Mouse (Mus musculus) heart, embryonic 10.5 days (tissue): ENCODE data around the gene Ushbp1. TPM values are rescaled to one million over a fixed set of nuclear protein-coding genes. Genes with fewer than 3 reads are reported as not detected.

Experiments
- DNase-seq: peaks from one replicate; pipeline ENCODE4 v3.0.0-alpha.2; 2017; ENCODE audit warnings: low spot score
- H3K27ac ChIP-seq: fragments of 300-500 bp; sonication (generic); 2 replicates; pipeline ENCODE4 v1.5.1; 2016; ENCODE audit warnings: mild to moderate bottlenecking
- H3K27me3 ChIP-seq: fragments of 300-500 bp; sonication (generic); 2 replicates; pipeline ENCODE4 v1.6.1; 2016; ENCODE audit warnings: mild to moderate bottlenecking; ENCODE audit not compliant: poor library complexity, insufficient read depth, severe bottlenecking
- H3K36me3 ChIP-seq: fragments of 300-500 bp; sonication (generic); 2 replicates; pipeline ENCODE4 v1.6.1; 2016; ENCODE audit warnings: mild to moderate bottlenecking, moderate library complexity
- H3K4me1 ChIP-seq: fragments of 300-500 bp; sonication (generic); 2 replicates; pipeline ENCODE4 v1.6.1; 2016; ENCODE audit warnings: mild to moderate bottlenecking
- H3K4me3 ChIP-seq: fragments of 300-500 bp; sonication (generic); 2 replicates; pipeline ENCODE4 v1.5.1; 2016; ENCODE audit warnings: mild to moderate bottlenecking, moderate library complexity
- H3K9me3 ChIP-seq: fragments of 300-500 bp; sonication (generic); 2 replicates; pipeline ENCODE4 v1.6.1; 2016; ENCODE audit warnings: mild to moderate bottlenecking, moderate library complexity
- WGBS: fragments of 180-500 bp; shearing (Covaris S2); methylation state at CpG from one replicate; pipeline ENCODE4 v1.1.7; 2016; 5-methylcytosine and 5-hydroxymethylcytosine counted together
- polyA plus RNA-seq: library from polyadenylated mRNA; unstranded; fragments of >200 nt; fragmentation: Nextera tagmentation; extraction: Ambion mirVana; gene quantifications from 2 replicates; pipeline ENCODE4 v1.2.1, GENCODE M21; 2016

The Ushbp1 gene
- polyA plus RNA-seq, 1 experiment from 2014 or later, result 7.9 TPM

DNA sequence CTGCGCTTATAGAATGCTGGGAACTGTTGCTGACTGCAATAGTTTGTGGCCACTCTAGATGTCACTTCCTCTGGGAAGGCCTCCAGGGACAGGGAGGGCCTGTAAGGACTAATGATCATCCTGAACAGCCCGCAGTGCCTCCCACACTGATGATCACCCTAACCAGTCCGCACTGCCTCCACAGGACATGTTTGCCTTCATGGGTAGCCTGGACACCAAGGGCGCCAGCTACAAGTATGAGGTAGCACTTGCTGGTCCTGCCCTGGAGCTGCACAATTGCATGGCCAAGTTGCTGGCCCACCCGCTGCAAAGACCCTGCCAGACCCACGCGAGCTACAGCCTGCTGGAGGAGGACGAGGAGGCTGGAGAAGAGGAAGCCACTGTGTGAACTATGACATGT is 8.4 kb upstream of the Ushbp1 start:
- Histone ChIP-seq H3K4me3 (no peak overlapping the region), H3K27me3 (no peaks in the 10 kb centered on the region), H3K27ac (no peak overlapping the region), H3K9me3 (no peaks in the 10 kb centered on the region), H3K4me1 (peaks cover 31% of the 10 kb centered on the region), H3K36me3 (peaks cover 36% of the 10 kb centered on the region)
- peak; percentile 75 for DNase-seq
- WGBS, result 91% methylated on average over 8 of the region's 8 CpGs

DNA sequence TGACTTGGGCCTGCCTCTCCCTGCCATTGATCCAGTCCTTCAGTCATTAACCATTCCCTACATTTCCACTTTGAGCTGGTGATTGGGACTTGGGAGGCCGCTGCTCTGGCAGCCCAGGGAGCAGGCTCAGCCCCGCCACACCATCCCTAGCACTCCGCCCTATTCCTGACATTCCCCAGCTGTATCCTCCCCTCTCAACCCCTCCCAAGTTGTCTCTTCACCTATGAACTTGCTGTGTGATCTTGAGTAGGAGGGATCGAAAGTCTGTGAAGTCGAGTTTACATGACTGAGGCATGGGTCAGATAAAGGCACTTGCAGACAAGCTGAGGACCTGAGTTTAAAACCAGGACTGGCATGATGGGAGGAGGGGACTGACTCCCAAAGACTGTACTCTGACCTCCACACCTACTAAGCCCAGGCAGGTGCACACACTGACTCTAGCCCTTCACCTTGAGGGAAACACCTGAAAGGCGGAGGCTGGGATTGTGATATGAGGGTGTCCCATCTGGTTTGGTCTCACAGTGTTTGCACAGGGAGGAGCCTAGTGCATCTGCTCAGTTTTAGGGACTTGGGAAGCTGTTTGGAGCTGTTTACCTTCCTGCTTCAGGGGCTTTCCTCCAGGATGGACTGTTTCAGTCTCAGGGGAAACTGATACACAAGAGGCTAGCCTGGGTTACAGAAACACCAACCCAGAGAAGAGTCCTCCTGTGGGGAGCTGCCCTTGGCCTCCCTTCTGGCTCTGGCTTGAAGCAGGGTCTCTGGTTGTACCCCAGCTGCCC is 7.7 kb upstream of the Ushbp1 start:
- DNase-seq, result peak; percentile 71
- H3K9me3 ChIP-seq, result no peaks in the 10 kb centered on the region
- H3K27ac ChIP-seq, result no peak overlapping the region
- H3K4me3 ChIP-seq, result no peak overlapping the region
- no peaks in the 10 kb centered on the region for H3K27me3 ChIP-seq
- H3K36me3 ChIP-seq, result peaks cover 36% of the 10 kb centered on the region
- H3K4me1 ChIP-seq, result peaks cover 31% of the 10 kb centered on the region
- 66% methylated on average over 6 of the region's 6 CpGs for whole genome bisulfite sequencing

DNA sequence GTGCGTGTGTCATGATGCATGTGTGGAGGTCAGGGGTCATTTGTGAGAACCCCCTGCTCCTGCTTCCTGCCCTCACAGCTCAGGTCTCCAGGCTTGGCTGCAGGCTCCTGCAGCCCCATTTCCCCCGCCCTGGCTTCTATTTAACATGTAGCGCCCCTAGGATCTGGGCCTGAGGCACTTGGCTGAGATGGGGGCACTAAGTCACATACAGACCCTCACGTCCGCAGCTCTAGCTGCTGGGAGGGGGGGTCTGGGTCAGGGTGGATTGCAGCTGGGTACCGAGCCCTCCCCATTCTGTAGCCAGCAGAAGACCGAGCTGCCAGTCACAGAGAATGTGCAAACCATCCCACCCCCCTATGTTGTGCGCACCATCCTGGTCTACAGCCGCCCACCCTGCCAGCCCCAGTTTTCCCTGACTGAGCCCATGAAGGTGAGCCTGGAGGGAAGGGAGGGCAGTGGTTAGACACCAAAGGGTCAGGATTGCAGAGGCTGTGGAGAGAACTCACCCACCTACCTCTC is 6.9 kb upstream of the Ushbp1 start:
- peak; percentile 58 for DNase-seq
- H3K4me1 ChIP-seq, result peaks cover 34% of the 10 kb centered on the region
- no peak overlapping the region for H3K27ac ChIP-seq
- H3K4me3 ChIP-seq, result no peak overlapping the region
- WGBS, result 89% methylated on average over 9 of the region's 9 CpGs
- no peaks in the 10 kb centered on the region for H3K9me3 ChIP-seq
- peaks cover 30% of the 10 kb centered on the region for H3K36me3 ChIP-seq
- no peaks in the 10 kb centered on the region for H3K27me3 ChIP-seq

DNA sequence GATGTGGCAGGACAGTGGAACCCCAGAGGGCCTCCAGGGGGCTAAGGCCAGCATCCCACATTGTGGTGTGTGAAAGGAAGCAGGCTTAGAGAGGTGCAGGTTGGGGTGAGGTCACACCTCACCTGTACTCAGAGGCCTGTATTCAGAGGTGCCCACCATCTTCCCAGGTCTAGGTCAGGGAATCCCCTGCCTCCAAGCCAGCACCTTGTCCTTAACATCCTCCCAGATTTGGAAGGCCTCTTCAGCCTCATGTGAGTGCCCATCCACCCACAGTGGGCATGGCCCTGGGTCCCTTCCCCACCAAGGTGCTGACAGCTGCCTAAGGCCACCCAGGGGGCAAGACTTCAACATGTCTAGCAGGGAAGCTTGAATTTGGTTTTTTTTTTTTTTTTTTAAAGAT is 5.9 kb upstream of the Ushbp1 start:
- no peaks in the 10 kb centered on the region for H3K9me3 ChIP-seq
- no peaks in the 10 kb centered on the region for H3K27me3 ChIP-seq
- peak; percentile 69 for DNase-seq
- H3K27ac ChIP-seq, result no peak overlapping the region
- H3K4me3 ChIP-seq, result no peak overlapping the region
- peaks cover 25% of the 10 kb centered on the region for H3K36me3 ChIP-seq
- H3K4me1 ChIP-seq, result peaks cover 37% of the 10 kb centered on the region

DNA sequence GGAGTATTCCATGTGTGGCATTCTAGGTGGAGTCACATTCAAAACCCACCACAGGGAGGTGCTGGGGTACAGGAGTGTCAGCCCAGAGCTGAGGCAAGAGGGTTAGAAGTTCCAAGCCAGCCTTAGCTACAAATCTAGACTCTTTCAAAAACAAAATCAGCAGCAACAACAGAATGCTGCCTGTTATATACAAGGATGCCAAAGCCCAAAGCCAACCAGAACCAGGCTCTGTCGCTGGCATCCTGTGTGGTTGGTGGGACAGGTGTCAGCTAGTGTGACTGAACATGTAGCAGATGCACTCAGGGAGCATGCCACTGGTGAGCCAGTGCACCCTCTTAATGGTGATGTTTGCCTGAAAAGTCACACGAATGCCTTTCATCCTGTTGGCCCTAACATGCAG is 5.2 kb upstream of the Ushbp1 start:
- H3K36me3 ChIP-seq, result peaks cover 25% of the 10 kb centered on the region
- H3K9me3 ChIP-seq, result no peaks in the 10 kb centered on the region
- no peak overlapping the region for H3K4me3 ChIP-seq
- H3K27ac ChIP-seq, result no peak overlapping the region
- peak; percentile 69 for DNase-seq
- WGBS, result 89% methylated on average over 2 of the region's 2 CpGs
- H3K4me1 ChIP-seq, result peaks cover 34% of the 10 kb centered on the region
- H3K27me3 ChIP-seq, result no peaks in the 10 kb centered on the region

DNA sequence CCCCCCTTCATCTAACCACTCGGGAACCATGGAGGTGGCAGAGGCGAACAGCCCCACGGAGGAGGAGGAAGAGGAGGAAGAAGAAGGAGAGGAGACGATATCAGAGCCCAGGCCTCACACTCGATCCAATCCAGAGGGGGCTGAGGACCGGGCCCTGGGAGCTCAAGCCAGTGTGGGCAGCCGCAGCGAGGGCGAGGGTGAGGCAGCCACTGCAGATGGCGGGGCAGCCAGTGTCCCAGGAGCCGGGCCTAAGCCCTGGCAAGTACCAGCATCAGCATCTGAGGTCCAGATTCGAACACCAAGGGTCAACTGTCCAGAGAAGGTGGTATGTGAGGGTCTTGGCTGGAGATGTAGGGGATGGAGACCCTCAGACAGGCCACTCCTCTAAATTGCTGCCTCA is 2.1 kb upstream of the Ushbp1 start:
- Histone ChIP-seq H3K27ac (no peak overlapping the region), H3K4me1 (peaks cover 29% of the 10 kb centered on the region)
- WGBS, result 82% methylated on average over 12 of the region's 12 CpGs

DNA sequence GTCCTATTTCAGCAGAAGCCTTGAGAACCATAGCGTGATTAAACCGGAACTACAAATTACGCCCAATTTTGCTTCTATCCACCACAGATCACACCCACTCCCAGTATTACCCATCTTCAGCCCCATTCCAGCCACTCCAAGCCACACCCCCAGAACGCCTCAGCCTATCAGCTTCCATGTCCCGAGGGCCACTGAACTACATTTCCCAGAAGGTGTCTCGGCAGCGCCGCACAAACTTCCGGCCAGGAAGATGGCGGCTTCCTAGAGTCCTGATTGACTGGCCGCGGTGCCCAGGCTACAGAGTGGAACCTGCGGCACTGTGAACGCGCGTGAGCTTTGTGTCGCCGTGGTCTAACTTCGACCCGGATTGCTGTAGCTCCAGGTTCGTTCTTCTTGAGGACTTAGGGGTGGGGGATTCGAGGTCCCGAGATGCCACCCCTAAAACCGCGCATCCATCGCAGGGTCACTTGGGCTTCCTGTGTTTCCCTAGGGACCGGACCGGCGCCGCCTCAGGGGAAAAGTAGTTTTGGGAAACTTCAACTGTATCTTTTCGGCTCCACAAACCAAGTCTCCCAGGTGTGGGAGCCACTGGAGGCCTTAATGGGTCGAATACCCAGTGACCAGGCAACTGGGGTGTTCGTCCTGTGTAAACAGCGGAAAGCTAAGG is 1.2 kb upstream of the Ushbp1 start, which contains the start of gene Babam1:
Gene Babam1 (plus strand): TSS at position 223 of the 667 bp plus-strand sequence.
- H3K4me1 ChIP-seq, result peaks cover 32% of the 10 kb centered on the region
- H3K27ac ChIP-seq, result peak within 1 kb of the TSS; percentile 85
- H3K9me3 ChIP-seq, result no peaks in the 10 kb centered on the region
- H3K27me3 ChIP-seq, result peaks cover 5% of the 10 kb centered on the region; the same call in 1 of the 2 replicates
- H3K36me3 ChIP-seq, result peaks cover 25% of the 10 kb centered on the region
- WGBS, result 1% methylated on average over 34 of the region's 34 CpGs
- peak; percentile 97 for DNase-seq
- peak within 1 kb of the TSS; percentile 81 for H3K4me3 ChIP-seq

More for the DNA sequence above, 2.1 kb upstream of the Ushbp1 start:
- no peak for DNase-seq
- H3K9me3 ChIP-seq, result no peaks in the 10 kb centered on the region
- H3K36me3 ChIP-seq, result peaks cover 25% of the 10 kb centered on the region
- H3K27me3 ChIP-seq, result peaks cover 5% of the 10 kb centered on the region; the same call in 1 of the 2 replicates
- peak overlapping the region; percentile 81 for H3K4me3 ChIP-seq

DNA sequence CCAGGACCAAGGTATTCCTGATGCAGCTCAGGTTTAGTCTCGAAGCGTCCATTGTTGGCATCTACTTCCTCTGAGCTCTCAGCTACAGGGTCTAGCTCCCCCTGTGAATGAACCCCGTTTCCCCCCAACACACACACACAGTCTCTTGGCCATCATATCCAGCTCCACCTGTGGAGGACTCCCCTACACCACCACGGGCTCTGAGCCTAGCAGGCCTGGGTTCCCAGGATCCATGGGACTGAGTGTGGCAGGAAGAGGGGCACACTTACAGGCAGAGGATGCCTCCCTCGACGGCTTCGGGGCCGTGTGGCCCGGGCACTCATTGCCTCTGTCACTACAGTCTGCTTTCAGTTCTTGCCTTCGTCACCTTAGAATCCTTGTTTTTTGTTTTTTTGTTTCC is 531 bp downstream of the Ushbp1 start:
- peak overlapping the region; percentile 85; the same call in 1 of the 2 replicates for H3K27ac ChIP-seq
- no peak overlapping the region for H3K4me3 ChIP-seq
- H3K4me1 ChIP-seq, result peaks cover 32% of the 10 kb centered on the region
- peaks cover 17% of the 10 kb centered on the region for H3K36me3 ChIP-seq
- WGBS, result 78% methylated on average over 10 of the region's 10 CpGs
- no peak for DNase-seq
- H3K9me3 ChIP-seq, result no peaks in the 10 kb centered on the region
- peaks cover 5% of the 10 kb centered on the region; the same call in 1 of the 2 replicates for H3K27me3 ChIP-seq

DNA sequence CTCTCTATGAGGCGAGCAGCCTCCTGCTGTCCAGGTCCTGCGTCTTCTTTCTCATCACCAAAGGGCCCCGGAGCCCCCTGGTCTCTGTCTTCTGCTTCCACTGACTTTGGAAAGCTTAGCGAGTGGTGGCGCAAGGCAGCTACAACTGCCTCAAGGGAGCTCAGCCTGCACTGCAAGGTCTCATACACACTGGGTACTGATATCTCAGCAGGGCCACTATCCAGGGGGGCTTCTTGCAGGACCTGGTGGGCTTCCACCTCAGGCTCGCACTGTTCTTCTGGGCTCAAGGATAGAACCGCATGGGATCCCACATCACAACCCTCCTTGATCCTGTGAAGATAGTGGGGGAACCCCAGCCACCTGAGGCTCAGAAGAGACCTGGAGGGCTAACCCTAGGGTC is 1.1 kb downstream of the Ushbp1 start:
- Histone ChIP-seq H3K36me3 (peaks cover 12% of the 10 kb centered on the region), H3K4me3 (no peak overlapping the region), H3K4me1 (peaks cover 32% of the 10 kb centered on the region), H3K9me3 (no peaks in the 10 kb centered on the region), H3K27me3 (peaks cover 5% of the 10 kb centered on the region; the same call in 1 of the 2 replicates), H3K27ac (peak overlapping the region; percentile 85; the same call in 1 of the 2 replicates)
- DNase-seq, result no peak
- WGBS, result 71% methylated on average over 7 of the region's 7 CpGs

DNA sequence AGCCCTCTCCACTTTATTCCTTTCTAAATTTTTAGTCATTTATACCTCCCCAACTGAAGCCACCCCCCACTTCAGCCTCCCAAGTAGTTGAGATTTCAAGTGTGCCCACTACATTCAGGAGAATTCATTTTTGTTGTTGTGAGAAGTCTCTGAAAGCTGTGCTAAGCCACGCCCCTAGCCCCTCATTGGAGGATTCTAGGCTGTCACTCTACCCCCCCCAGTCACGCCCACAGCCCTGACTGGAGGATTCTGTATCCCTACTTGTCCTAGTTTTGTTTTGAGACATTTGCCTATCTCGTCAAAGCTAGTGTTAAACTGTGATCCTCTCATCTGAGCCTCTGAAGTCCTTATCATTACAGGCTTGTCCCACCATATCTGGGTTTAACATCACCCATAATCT is 2.7 kb downstream of the Ushbp1 start:
- 14% methylated on average over 3 of the region's 3 CpGs for WGBS

DNA sequence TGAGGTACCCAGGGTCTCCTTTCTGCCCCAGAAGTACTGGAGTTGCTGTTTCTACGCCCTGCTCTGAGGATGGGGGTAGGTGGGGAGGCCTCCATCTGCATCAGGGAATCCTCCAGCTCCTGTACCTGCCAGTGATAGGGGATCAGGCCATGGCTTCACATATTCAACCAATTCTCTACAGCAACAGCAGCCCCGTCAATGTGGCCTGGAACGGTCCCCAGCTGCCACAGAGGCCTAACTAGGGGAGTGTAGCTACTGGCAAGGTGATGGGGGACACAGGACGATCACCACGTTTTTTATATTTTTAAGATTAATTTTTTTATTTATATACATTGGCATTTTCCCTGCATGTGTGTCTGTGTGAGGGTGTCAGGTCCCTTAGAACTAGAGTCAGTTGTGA is 3.2 kb downstream of the Ushbp1 start:
- 74% methylated on average over 5 of the region's 5 CpGs for WGBS
- no peak for DNase-seq
- Histone ChIP-seq H3K4me1 (peaks cover 27% of the 10 kb centered on the region), H3K36me3 (no peaks in the 10 kb centered on the region), H3K9me3 (no peaks in the 10 kb centered on the region), H3K4me3 (no peak overlapping the region), H3K27ac (no peak overlapping the region), H3K27me3 (peaks cover 5% of the 10 kb centered on the region; the same call in 1 of the 2 replicates)

More for the DNA sequence above, 2.7 kb downstream of the Ushbp1 start:
- DNase-seq, result no peak
- peaks cover 5% of the 10 kb centered on the region; the same call in 1 of the 2 replicates for H3K27me3 ChIP-seq
- no peak overlapping the region for H3K27ac ChIP-seq
- no peaks in the 10 kb centered on the region for H3K9me3 ChIP-seq
- peaks cover 32% of the 10 kb centered on the region for H3K4me1 ChIP-seq
- H3K36me3 ChIP-seq, result no peaks in the 10 kb centered on the region
- H3K4me3 ChIP-seq, result peak overlapping the region; percentile 31

DNA sequence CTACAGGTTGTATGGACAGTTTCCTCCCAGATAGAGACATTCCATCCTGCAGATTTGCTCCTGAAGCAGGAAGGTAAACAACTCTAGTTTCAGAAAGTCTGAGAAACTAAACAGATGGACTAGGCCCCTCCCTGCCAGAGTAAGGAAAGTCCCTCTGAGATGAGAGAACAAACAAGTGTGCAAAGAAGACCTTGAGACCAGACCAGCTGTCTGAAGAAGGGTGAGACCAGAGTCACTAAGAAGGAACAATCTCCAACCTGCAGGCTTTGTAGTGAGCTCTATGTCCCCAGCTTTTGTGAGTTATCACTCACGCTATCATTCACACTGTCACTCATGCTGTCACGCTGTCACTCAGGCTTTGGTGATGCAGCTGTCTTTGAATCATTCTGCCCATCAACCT is 3.9 kb downstream of the Ushbp1 start:
- Histone ChIP-seq H3K4me1 (peaks cover 22% of the 10 kb centered on the region), H3K27ac (no peak overlapping the region), H3K9me3 (no peaks in the 10 kb centered on the region), H3K27me3 (peaks cover 5% of the 10 kb centered on the region; the same call in 1 of the 2 replicates), H3K4me3 (no peak overlapping the region), H3K36me3 (no peaks in the 10 kb centered on the region)
- WGBS, result 82% methylated on average over 2 of the region's 2 CpGs
- no peak for DNase-seq

DNA sequence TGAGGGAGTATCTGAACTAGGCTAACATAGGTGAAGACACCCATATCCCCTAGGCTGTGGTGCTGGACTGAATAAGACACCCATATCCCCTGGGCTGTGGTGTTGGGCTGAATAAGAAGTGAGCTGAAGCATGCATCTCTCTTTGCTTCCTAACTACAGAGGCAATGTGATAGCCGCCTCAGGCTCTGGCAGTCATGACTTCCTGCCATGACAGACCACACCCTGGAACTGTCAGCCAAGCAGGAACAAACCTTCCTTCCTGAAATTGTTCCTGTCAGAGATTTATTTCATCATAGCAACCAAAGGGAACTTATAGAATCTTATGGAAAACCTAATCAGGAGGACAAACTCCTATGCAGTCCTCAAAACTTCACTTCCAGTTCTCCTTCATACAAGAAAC is 7.3 kb downstream of the Ushbp1 start:
- Histone ChIP-seq H3K36me3 (no peaks in the 10 kb centered on the region), H3K4me3 (no peak overlapping the region), H3K4me1 (peaks cover 16% of the 10 kb centered on the region), H3K27me3 (no peaks in the 10 kb centered on the region), H3K27ac (no peak overlapping the region), H3K9me3 (no peaks in the 10 kb centered on the region)
- no peak for DNase-seq
- WGBS, result 47% methylated on average over 1 of the region's 1 CpGs
